Mouse (Mus musculus): ENCODE data around the gene Zfp626. TPM values are rescaled to one million over a fixed set of nuclear protein-coding genes. Genes with fewer than 3 reads are reported as not detected.
"Not testable (repeated sequence)": the region's sequence is repeated elsewhere in the genome, so short reads cannot be mapped to it uniquely, and the experiment has no call there.

Zfp626 gene
- polyA plus RNA-seq (2015; fragmentation: Nextera tagmentation; extraction: Ambion mirVana): 1.9 and 2.5 TPM in 2 replicates

DNA sequence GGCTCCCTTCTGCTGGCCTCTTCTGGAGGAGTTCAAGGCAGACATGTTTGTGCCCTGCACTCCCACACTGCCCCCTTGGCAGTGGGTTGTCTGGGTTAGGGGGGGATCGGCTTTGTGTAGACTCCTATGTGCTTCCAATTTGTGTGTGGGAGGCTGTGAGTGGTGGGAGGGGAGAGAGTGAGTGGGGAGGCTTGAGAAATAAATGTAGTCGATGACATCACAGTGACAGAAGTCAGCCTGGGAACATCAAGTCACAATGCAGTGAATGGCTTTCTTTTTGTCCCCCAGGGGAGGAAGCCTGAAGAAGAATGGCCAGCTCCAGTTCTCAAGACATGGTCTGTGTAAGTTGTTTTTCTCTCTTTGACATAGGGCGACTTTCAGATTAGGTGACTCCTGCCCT lies at the start of gene Zfp626:
TSS of gene Zfp626 (plus strand) at position 301 of the 400 bp plus-strand sequence.
- not testable (repeated sequence) for H3K9me3 ChIP-seq; H3K9ac ChIP-seq; H3K4me2 ChIP-seq; ATAC-seq (ENCODE audit: borderline replicate concordance, extremely low read depth, low FRiP score, low TSS enrichment); H3K4me3 ChIP-seq; H3K27ac ChIP-seq; H3K27me3 ChIP-seq
- Histone ChIP-seq H3K4me1 (peaks cover 11% of the 10 kb centered on the region; the same call in 1 of the 2 replicates), H3K36me3 (peaks cover 21% of the 10 kb centered on the region)
- 94% methylated on average over 3 of the region's 3 CpGs for WGBS

DNA sequence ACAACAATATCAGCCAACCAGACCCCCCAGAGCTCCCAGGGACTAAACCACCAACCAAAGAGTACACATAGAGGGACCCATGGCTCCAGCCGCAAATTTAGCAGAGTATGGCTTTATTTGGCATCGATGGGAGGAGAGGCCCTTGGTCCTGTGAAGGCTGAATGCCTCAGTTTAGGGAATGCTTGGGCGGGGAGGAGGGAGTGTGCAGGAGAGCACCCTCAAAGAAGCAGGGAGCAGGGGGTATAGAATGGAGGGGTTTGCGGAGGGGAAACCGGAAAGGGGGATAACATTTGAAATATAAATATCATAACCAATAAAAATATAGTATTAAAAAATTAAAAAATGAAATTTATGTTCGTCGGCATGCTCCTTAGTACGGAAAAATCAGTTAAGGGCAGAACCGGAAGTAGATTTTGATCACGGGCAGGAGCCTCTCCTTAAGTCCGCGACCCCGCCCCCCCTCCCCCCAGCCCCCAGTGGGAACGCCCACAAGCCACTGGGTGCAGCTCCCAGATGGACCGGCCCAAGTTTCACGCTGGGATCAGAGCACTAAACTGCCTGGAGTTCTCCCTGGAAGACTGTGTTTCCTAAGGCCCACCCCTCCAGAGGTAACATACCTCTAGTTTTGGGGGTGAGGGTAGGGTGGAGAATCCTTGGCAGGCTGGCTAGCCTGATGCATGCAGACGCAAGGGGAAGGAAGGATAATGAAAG lies 41.7 kb upstream of the Zfp626 start:
- Histone ChIP-seq H3K9ac (no peak overlapping the region; the same call in 1 of the 2 replicates), H3K36me3 (no peaks in the 10 kb centered on the region), H3K27ac (no peak overlapping the region), H3K9me3 (no peaks in the 10 kb centered on the region), H3K4me3 (peak overlapping the region; percentile 41), H3K27me3 (no peaks in the 10 kb centered on the region), H3K4me1 (peaks cover 4% of the 10 kb centered on the region; the same call in 1 of the 2 replicates), H3K4me2 (peak overlapping the region; percentile 63)
- peak; percentile 77 for ATAC-seq (ENCODE audit: borderline replicate concordance, extremely low read depth, low FRiP score, low TSS enrichment)
- WGBS: 6% methylated on average over 17 of the region's 17 CpGs

DNA sequence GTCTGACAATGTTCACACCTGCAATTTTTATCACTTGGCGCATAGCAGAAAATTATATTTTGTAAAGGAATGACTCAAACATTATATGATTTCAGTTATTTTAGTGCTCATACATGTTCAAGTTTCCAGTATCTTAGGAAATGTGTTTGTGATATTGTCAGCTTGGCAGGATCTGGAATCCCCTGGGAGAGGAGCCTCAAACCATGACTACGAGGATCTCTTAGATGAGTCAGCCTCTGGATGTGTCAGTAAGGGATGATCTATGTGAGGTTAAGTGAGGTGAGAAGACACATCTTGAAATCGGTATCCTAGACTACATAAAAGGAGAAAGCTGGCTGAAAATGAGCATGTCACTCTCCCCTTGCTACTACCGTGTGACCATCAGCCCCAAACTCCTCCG lies 17.7 kb upstream of the Zfp626 start:
- Histone ChIP-seq H3K4me3 (no peak overlapping the region), H3K4me2 (no peak overlapping the region), H3K27ac (no peak overlapping the region), H3K27me3 (no peaks in the 10 kb centered on the region), H3K4me1 (no peaks in the 10 kb centered on the region), H3K36me3 (no peaks in the 10 kb centered on the region), H3K9ac (no peak overlapping the region), H3K9me3 (0 out of 2 replicates have a peak, but pooled peaks cover 7% of the 10 kb centered on the region)
- 80% methylated on average over 5 of the region's 5 CpGs for WGBS
- ATAC-seq (ENCODE audit: borderline replicate concordance, extremely low read depth, low FRiP score, low TSS enrichment): no peak

DNA sequence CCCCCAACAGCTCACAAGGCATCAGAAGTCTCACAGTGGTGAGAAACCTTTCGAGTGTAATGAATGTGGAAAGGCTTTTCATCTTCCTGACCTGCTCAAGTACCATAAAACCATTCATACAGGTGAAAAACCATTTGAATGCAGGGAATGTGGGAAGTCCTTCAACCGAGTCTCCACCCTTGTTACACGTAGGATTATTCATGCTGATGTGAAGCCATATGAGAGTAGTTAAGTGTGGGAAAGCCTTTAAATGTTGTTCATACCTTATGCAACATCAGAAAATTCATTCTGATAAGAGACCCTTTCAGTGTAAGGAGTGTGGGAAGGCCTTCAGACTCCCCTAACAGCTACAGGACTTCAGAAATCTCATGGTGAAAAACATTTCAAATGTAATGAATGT lies 13.1 kb upstream of the Zfp626 start:
- H3K4me3 ChIP-seq; H3K4me2 ChIP-seq; H3K36me3 ChIP-seq; H3K4me1 ChIP-seq; ATAC-seq (ENCODE audit: borderline replicate concordance, extremely low read depth, low FRiP score, low TSS enrichment); H3K9ac ChIP-seq; H3K27me3 ChIP-seq; H3K9me3 ChIP-seq: not testable (repeated sequence)
- 42% methylated on average over 3 of the region's 3 CpGs for WGBS
- H3K27ac ChIP-seq: peak overlapping the region; percentile 87

DNA sequence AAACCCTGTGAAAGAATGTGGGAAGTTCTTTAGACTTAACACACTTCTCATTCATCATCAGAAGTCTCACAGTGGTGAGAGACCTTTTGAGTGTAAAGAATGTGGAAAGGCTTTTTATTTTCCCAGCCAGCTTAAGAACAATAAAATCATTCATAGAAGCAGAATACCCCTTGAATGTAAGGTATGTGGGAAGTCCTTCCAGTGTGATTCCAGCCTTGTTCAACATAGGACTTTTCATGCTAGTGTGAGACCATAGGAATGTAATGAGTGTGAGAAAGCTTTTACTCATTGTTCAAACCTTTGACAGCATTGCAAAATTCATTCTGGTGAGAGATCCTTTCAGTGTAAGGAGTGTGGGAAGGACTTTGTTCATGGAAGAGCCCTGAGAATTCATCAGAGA lies 12.4 kb upstream of the Zfp626 start:
- no peak overlapping the region for H3K4me2 ChIP-seq
- H3K27ac ChIP-seq: peak overlapping the region; percentile 87
- H3K9ac ChIP-seq: no peak overlapping the region
- no peaks in the 10 kb centered on the region for H3K4me1 ChIP-seq
- ATAC-seq (ENCODE audit: borderline replicate concordance, extremely low read depth, low FRiP score, low TSS enrichment): peak; percentile 23; the same call in 1 of the 2 replicates
- no peaks in the 10 kb centered on the region for H3K9me3 ChIP-seq
- no peaks in the 10 kb centered on the region for H3K36me3 ChIP-seq
- H3K4me3 ChIP-seq: no peak overlapping the region
- no peaks in the 10 kb centered on the region for H3K27me3 ChIP-seq

DNA sequence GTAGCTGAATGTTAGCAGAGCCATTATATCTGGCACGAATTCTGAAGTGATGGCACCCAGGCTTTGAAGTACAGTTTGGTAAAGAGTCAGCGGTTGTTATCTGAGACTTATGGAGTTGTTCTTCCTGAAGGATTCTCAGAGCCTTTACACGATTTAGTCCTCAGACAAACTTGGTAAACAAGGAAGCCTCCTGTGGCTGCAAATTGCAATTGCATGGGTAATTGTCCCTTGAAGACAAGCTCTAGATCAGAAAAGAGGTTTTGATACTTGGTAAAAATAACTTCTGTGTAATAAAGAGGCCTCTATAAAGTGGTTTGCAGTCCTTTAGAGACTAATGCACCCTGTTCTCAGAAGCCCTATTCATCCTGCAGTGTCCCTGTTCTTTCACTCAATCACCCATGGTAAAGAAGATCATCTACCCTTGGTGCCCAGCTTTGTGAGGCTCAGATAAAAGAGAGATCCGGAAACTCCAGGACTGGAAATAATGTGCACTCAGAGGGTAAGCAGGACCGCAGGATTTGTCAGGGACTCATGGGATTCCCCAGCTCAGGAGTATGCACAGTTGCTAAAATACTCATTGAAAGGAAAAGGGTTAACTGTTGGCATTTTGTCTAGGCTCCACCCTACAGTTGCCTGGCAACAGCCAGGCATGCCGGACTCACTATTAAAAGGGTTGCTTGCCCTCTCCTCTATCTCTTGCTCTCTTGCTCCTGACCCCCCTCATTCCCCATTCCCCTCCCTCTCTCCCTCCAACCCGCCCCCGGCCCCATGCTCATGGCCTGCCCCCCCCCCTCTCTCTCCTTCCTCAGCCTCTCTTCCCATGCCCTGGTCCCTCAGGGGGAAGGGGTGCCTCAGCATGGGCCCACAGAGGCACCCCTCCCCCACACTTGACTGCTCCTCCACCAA lies 8.8 kb upstream of the Zfp626 start:
- 27% methylated on average over 7 of the region's 8 CpGs for WGBS
- Histone ChIP-seq H3K9ac (no peak overlapping the region), H3K36me3 (no peaks in the 10 kb centered on the region), H3K27ac (peak overlapping the region; percentile 53), H3K4me3 (0 out of 2 replicates have a peak overlapping the region, but pooled peaks have one; percentile 2), H3K4me2 (peak overlapping the region; percentile 35), H3K27me3 (no peaks in the 10 kb centered on the region), H3K4me1 (no peaks in the 10 kb centered on the region), H3K9me3 (no peaks in the 10 kb centered on the region)
- ATAC-seq (ENCODE audit: borderline replicate concordance, extremely low read depth, low FRiP score, low TSS enrichment): peak; percentile 74; the same call in 1 of the 2 replicates

DNA sequence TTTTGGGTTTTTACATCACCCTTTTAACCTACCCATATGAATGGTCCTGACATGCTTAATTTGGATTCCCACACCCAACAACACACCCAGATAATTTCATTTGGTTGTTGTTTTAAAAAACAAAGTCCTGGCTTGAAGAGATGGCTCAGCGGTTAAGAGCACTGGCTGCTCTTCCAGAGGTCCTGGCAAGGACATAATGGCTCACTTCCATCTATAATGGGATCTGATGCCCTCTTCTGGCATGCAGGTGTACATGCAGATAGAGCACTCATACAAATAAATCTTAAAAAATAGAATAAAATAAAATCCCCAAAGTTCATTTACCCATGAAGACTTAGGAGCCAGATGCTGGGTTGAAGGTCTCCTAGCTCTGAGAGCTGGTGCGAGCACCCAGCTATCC lies 5.9 kb upstream of the Zfp626 start:
- Histone ChIP-seq H3K36me3 (no peaks in the 10 kb centered on the region), H3K27ac (no peak overlapping the region), H3K4me1 (peaks cover 11% of the 10 kb centered on the region; the same call in 1 of the 2 replicates), H3K4me3 (no peak overlapping the region), H3K9me3 (no peaks in the 10 kb centered on the region), H3K4me2 (no peak overlapping the region), H3K27me3 (no peaks in the 10 kb centered on the region), H3K9ac (no peak overlapping the region)
- WGBS: 50% methylated on average over 2 of the region's 2 CpGs
- no peak for ATAC-seq (ENCODE audit: borderline replicate concordance, extremely low read depth, low FRiP score, low TSS enrichment)

DNA sequence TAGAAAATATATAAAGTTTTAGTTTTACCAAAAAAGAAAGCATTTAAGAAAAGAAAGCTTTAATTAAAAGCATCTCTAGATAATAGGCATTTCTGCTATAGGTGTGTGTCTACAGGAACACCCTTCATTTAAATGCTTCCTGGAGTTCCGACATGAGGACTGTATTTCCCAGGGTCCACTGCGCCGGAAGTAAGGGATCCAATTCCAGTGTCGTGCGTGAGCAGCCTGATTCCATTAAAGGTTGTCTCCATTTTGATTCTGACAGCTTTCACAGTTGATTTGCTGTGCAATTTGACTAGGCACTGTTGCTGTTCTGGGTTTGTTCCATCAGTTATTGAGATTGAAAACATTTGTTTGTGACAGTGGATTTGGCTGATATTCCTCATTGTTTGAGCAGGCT lies 4.0 kb upstream of the Zfp626 start:
- Histone ChIP-seq H3K4me3 (no peak overlapping the region), H3K27ac (no peak overlapping the region), H3K9ac (no peak overlapping the region), H3K4me2 (no peak overlapping the region), H3K36me3 (no peaks in the 10 kb centered on the region), H3K27me3 (no peaks in the 10 kb centered on the region), H3K9me3 (no peaks in the 10 kb centered on the region), H3K4me1 (peaks cover 11% of the 10 kb centered on the region; the same call in 1 of the 2 replicates)
- no peak for ATAC-seq (ENCODE audit: borderline replicate concordance, extremely low read depth, low FRiP score, low TSS enrichment)
- 64% methylated on average over 5 of the region's 5 CpGs for WGBS

DNA sequence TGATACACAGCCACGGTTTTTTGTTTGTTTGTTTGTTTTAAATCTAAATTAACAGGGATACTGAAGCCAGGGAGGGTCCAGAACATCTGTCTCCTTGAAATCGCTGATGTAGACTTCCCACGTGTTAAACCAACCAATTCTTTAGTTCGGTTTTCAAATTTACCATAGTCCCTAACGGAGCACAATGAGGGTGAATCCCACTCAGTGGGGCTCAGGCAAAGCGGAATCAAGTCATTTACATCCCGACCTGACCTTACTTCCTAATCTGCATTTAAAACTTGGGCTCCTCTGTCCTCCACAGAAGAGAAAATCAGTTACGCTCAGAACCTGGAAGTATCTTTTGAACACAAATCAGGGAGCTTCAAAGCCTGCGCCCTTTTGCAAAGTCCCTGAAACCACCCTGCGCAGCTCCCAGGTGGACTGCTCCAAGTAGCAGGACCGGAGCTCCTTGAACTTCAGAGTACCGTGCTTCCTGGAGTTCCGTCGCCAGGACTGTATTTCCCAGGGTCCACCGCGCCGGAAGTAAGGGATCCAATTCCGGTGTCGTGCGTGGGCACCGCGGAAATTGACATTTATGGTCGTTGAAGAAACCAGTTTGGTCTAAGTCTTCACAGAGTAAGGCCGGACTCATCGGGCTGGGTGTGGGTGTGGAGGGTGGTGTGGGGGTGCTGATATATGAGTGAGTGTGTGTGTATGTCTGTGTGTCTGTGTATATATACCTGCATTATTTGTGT lies 2.5 kb upstream of the Zfp626 start:
- peak overlapping the region; percentile 70 for H3K4me3 ChIP-seq
- H3K27me3 ChIP-seq: no peaks in the 10 kb centered on the region
- H3K9ac ChIP-seq: peak overlapping the region; percentile 63
- under 1% methylated on average over 25 of the region's 25 CpGs for WGBS
- H3K4me2 ChIP-seq: peak overlapping the region; percentile 75
- no peaks in the 10 kb centered on the region for H3K9me3 ChIP-seq
- ATAC-seq (ENCODE audit: borderline replicate concordance, extremely low read depth, low FRiP score, low TSS enrichment): peak; percentile 91
- peak overlapping the region; percentile 47 for H3K27ac ChIP-seq
- H3K36me3 ChIP-seq: peaks cover 12% of the 10 kb centered on the region
- H3K4me1 ChIP-seq: peaks cover 11% of the 10 kb centered on the region; the same call in 1 of the 2 replicates

DNA sequence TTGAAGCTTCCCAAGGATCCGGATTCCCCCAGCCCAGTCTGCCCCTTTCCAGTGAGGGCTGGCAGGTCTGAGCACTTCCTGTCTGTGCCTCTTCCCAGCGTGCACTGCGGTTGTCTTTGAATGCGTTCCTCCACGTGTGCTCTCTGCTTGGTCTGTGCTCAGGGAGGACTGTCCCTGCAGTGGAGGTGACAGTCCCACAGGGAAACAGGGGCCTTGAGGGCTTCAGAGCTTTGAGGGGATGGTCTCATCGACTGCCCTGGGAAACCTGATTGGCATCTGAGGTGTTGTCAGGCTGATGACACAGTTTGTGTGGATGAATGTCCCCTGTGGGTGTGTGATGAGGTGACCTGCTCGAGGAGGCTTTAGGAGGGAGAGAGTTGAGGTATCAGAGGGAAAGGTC lies 309 bp downstream of the Zfp626 start:
- Histone ChIP-seq H3K36me3 (peaks cover 22% of the 10 kb centered on the region), H3K4me1 (peaks cover 11% of the 10 kb centered on the region; the same call in 1 of the 2 replicates)
- not testable (repeated sequence) for H3K4me2 ChIP-seq; H3K27ac ChIP-seq; ATAC-seq (ENCODE audit: borderline replicate concordance, extremely low read depth, low FRiP score, low TSS enrichment); H3K9me3 ChIP-seq; H3K27me3 ChIP-seq; H3K9ac ChIP-seq; H3K4me3 ChIP-seq
- 83% methylated on average over 7 of the region's 7 CpGs for WGBS

DNA sequence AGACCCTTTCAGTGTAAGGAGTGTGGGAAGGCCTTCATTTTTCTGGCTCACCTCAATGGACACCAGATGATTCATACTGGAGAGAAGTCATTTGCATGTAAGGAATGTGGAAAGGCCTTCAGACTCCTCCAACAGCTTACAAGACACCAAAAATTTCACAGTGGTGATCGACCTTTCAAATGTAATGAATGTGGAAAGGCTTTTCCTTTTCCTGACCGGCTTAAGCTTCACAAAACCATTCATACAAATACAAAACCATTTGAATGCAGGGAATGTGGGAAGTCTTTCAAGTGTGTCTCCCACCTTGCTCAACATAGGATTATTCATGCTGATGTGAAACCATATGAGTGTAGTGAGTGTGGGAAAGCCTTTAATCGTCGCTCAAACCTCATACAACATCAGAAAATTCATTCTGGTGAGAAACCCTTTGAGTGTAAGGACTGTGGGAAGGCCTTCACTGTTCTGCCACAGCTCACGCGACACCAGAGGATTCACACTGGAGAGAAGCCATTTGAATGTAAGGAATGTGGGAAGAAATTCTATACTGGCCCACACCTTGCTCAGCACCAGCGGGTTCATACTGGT lies 11.6 kb downstream of the Zfp626 start:
- peaks cover 21% of the 10 kb centered on the region for H3K36me3 ChIP-seq

More for the DNA sequence above, 11.6 kb downstream of the Zfp626 start:
- Histone ChIP-seq H3K27me3 (no peaks in the 10 kb centered on the region), H3K9ac (no peak overlapping the region), H3K4me3 (no peak overlapping the region), H3K9me3 (no peaks in the 10 kb centered on the region), H3K4me1 (no peaks in the 10 kb centered on the region), H3K27ac (no peak overlapping the region), H3K4me2 (no peak overlapping the region)
- 93% methylated on average over 7 of the region's 7 CpGs for WGBS
- ATAC-seq (ENCODE audit: borderline replicate concordance, extremely low read depth, low FRiP score, low TSS enrichment): no peak
